Mouse (Mus musculus) lung, adult 2 months (tissue): ENCODE measurements around the gene Smim9.

Source experiments
- CTCF ChIP-seq: fragments of 200-500 bp; IDR thresholded peaks from 2 replicates; pipeline ENCODE4 v1.5.1; 2011; ENCODE audit warnings: mild to moderate bottlenecking, low read length, control low read depth; ENCODE audit not compliant: insufficient read depth
- POLR2A ChIP-seq: fragments of 200-500 bp; IDR thresholded peaks from 2 replicates; pipeline ENCODE4 v1.6.1; 2011; ENCODE audit warnings: low read depth, mild to moderate bottlenecking, control low read depth, low read length, borderline replicate concordance; ENCODE audit errors: extremely low read depth

GRCm38 (mm10) chrX:75129474-75129873 is 34.1 kb downstream of the Smim9 start:
- TF ChIP-seq CTCF (no peak), POLR2A (no peak)
